Mouse (Mus musculus): Measurements from ENCODE around the gene Cluh. TPM values are rescaled to one million over a fixed set of nuclear protein-coding genes. Genes with fewer than 3 reads are reported as not detected.

Gene Cluh
- total RNA-seq, 2 experiments from 2014 or later: 95.9 to 101 TPM

GRCm38 (mm10) chr11:74639628-74640027, 9.7 kb upstream of the Cluh start:
- no peak for DNase-seq (ENCODE audit: low spot score in 2 of 2)

- DNase-seq (ENCODE audit: low spot score in 2 of 2): no peak
These were observed 1.3 kb upstream of the Cluh start for GRCm38 (mm10) chr11:74647966-74648365.

DNA sequence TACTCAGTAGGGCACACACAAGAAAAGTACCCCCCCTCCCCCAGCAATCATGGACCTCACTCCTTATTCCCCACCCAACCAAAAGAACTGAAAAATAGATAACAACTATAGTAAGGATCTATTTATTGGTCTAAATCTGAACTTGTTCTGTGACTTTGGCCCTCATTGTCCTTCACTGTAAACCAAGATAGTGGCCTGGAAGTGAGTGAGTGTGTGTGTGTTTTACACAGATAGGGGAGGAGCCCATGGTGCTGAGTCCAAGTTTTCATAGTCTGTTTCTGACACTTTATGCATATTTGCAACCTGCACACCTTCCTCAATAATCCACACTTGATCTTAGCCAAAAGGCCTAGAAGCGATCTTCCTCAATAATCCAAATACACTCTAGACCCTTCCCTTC, 619 bp upstream of the Cluh start:
- no peak for DNase-seq (ENCODE audit: low spot score in 2 of 2)

DNA sequence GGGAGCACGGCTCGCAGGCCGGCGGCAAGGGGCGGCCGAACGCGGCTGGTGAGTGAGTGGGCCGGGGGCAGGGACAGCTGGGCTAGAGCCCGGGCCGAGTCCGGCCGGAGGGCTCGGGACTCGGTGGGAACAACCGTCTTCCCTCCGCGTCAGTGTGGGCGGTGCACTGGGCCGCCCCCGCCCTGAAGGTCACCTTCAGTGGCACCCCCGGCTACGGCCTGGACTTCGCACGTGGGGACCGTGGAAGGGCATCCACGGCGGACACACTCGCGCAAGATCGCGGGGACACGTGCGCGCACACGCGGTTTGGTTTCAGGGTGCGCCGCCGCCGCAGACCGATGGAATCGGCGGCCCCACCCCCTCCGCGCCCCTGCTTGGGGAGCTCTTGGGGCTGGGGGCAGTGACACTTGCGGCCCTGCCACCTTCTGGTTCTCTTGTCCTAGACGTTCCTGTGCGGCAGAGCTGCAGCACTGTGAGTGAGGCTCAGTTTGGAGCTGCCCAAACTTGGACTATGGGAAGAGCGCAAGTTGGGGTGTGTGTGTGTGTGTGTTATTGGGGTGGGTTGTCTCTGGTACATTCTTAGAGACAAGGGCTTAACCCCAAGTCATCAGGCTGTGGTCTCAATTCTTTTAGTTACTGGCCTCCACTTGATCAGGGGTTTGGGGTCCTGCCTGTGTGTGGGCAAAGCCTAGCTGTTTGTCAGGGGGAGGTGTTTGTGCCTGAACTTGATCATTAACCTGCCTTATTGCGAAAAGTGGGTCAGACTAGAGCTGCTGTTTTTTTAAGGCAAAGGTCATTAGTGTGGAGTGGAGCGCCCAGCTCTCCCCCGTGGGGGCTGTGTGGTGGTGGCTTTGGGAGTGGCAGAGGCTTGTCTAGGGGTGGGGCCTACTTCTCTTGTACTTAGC, 604 bp downstream of the Cluh start:
- no peak for DNase-seq (ENCODE audit: low spot score in 2 of 2)

- DNase-seq (ENCODE audit: low spot score in 2 of 2): no peak
These were observed 1.3 kb downstream of the Cluh start for GRCm38 (mm10) chr11:74650576-74651100.

- DNase-seq (ENCODE audit: low spot score in 2 of 2): no peak
These were observed 3.5 kb downstream of the Cluh start for GRCm38 (mm10) chr11:74652791-74653191.

- DNase-seq (ENCODE audit: low spot score in 2 of 2): no peak
These were observed 4.1 kb downstream of the Cluh start for GRCm38 (mm10) chr11:74653385-74653784.

- no peak for DNase-seq (ENCODE audit: low spot score in 2 of 2)
These were observed 6.6 kb downstream of the Cluh start for GRCm38 (mm10) chr11:74655941-74656340.

- no peak for DNase-seq (ENCODE audit: low spot score in 2 of 2)
These were observed 11.0 kb downstream of the Cluh start for GRCm38 (mm10) chr11:74660336-74660735.

- no peak for DNase-seq (ENCODE audit: low spot score in 2 of 2)
These were observed 12.3 kb downstream of the Cluh start for GRCm38 (mm10) chr11:74661641-74662040.

- DNase-seq (ENCODE audit: low spot score in 2 of 2): no peak
These were observed 12.9 kb downstream of the Cluh start for GRCm38 (mm10) chr11:74662221-74662620.

DNA sequence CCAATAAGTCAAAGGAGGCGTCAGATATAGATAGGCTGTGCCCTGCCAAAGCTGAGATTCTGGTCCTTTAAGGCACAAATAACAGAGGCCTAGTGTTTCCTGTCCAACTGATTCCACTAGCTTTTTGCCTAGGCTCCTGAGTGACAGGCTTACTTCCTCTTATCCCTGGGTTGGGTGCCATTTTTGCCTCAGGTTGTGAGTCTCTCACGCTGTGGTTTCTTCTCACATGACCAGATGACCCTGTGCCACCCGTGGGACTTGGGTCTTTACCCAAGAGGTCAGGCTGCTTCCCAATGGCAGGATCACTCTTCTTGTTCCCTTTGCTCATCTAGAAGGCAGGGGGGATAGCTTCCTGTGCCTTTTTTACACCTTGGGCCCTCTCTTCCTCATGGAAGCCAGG, 15.0 kb downstream of the Cluh start:
- no peak for DNase-seq (ENCODE audit: low spot score in 2 of 2)

DNA sequence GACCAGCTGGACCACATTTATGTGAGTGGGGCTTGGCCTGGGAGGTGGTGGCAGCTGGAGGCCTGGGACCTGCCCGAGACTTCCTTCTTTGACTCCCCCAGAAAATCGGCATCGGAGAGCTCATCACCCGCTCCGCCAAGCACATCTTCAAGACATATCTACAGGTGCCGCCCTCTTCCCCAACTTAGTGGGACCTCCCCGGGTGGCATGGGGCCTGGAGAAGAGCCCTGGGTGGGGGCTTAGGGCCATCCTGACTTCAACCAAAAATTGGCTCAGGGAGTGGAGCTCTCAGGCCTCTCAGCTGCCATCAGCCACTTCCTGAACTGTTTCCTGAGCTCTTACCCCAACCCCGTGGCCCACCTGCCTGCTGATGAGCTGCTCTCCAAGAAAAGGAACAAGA, 15.6 kb downstream of the Cluh start:
- DNase-seq (ENCODE audit: low spot score in 2 of 2): no peak

GRCm38 (mm10) chr11:74665631-74666283, 16.5 kb downstream of the Cluh start:
- DNase-seq (ENCODE audit: low spot score in 2 of 2): no peak

GRCm38 (mm10) chr11:74666284-74666652, 17.0 kb downstream of the Cluh start:
- no peak for DNase-seq (ENCODE audit: low spot score in 2 of 2)

- no peak for DNase-seq (ENCODE audit: low spot score in 2 of 2)
These were observed 17.7 kb downstream of the Cluh start for GRCm38 (mm10) chr11:74666776-74667581.

DNA sequence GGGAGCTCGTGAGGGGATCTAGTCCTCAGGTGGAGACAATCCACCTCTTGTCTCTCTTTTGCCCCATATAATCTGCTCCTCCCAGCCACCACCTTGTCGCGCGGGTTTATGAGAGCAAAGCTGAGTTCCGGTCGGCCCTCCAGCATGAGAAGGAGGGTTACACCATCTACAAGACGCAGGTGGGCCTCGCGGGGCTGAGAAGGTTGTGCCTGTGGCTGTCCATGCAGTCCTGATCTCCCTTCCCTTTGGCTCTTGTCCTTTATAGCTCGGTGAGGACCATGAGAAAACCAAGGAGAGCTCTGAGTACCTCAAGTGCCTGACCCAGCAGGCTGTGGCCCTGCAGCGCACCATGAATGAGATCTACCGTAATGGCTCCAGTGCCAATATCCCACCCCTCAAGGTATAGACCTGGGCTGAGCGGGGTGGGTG, 18.3 kb downstream of the Cluh start:
- DNase-seq (ENCODE audit: low spot score in 2 of 2): no peak

GRCm38 (mm10) chr11:74668466-74668865, 19.2 kb downstream of the Cluh start:
- DNase-seq (ENCODE audit: low spot score in 2 of 2): no peak

DNA sequence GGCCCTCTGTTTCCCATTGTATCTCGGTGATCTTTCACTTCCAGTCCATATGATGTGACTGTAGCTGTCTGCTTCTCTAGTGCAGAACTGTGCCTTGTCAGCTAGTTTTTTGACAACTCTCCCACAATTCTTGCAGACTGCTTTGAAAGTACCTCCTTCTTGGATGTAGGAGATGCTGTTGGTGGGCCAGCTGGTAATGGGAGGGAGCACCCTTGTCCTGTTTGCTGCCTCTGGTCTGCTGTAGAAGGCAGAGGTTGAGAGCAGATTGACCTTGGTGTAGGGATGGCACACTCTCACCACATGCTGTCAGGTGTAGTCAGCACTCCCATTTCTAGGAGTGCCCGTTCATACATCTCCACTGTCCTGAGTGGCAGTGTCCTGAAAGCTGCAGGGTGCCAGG, 19.7 kb downstream of the Cluh start:
- no peak for DNase-seq (ENCODE audit: low spot score in 2 of 2)

- DNase-seq (ENCODE audit: low spot score in 2 of 2): peak in 1 of 2 experiments; percentile 5
These were observed 20.9 kb downstream of the Cluh start for GRCm38 (mm10) chr11:74670151-74670550.

GRCm38 (mm10) chr11:74671013-74671412, 21.7 kb downstream of the Cluh start:
- DNase-seq (ENCODE audit: low spot score in 2 of 2): no peak

All from gastrocnemius, postnatal 4 days (tissue).